Mouse (Mus musculus): ENCODE data around the gene Bst2. TPM values are rescaled to one million over a fixed set of nuclear protein-coding genes. Genes with fewer than 3 reads are reported as not detected.
"Not testable (repeated sequence)": the region's sequence is repeated elsewhere in the genome, so short reads cannot be mapped to it uniquely, and the experiment has no call there.

The Bst2 gene
- polyA plus RNA-seq, 1 experiment from 2014 or later, result 11.8 TPM

DNA sequence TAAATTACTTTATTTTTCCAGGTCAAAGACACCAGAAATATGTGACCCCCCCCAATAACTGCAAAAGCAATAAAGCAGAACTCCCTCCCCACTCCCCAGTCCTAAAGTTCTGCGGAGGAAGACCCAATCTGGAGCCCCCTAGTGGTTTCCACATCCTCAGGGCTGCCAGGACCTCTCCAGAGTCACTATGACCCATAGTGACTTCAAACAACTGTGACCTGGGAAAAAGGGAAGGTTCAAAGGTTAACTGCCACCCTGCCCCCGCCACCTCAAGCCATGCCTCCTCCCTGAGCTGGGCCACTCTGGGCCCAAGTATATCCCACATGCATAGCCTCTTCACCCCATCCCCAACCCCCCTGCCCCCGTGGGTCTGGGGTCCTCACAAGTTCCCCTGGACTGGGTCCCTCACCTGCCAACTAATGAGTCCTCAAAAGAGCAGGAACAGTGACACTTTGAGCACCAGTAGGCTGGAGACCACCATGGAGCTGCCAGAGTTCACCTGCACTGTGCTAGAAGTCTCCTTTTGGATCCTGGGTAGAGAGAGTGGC, 2.9 kb downstream of the Bst2 start:
- ATAC-seq (replicated peaks; ENCODE audit: low FRiP score, low TSS enrichment, low read depth) (no peak), DNase-seq (ENCODE audit: low spot score) (no peak)
- Histone ChIP-seq H3K9ac (ENCODE audit: low read length) (no peak overlapping the region), H3K4me2 (ENCODE audit: low read length) (no peak overlapping the region), H3K27me3 (replicated peaks; ENCODE audit: control insufficient read depth, insufficient read depth, low read length) (0 out of 2 replicates have a peak, but pooled peaks cover 3% of the 10 kb centered on the region), H3K27ac (ENCODE audit: low read depth) (no peak overlapping the region), H3K4me1 (replicated peaks; ENCODE audit: control insufficient read depth, insufficient read depth, low read length) (peaks cover 5% of the 10 kb centered on the region), H3K9me3 (ENCODE audit: control insufficient read depth, low read length) (no peaks in the 10 kb centered on the region), H3K36me3 (ENCODE audit: control insufficient read depth, insufficient read depth, low read length) (no peaks in the 10 kb centered on the region), H3K4me3 (ENCODE audit: low read depth, low read length) (no peak overlapping the region)
- WGBS, result 33% methylated on average over 3 of the region's 3 CpGs

DNA sequence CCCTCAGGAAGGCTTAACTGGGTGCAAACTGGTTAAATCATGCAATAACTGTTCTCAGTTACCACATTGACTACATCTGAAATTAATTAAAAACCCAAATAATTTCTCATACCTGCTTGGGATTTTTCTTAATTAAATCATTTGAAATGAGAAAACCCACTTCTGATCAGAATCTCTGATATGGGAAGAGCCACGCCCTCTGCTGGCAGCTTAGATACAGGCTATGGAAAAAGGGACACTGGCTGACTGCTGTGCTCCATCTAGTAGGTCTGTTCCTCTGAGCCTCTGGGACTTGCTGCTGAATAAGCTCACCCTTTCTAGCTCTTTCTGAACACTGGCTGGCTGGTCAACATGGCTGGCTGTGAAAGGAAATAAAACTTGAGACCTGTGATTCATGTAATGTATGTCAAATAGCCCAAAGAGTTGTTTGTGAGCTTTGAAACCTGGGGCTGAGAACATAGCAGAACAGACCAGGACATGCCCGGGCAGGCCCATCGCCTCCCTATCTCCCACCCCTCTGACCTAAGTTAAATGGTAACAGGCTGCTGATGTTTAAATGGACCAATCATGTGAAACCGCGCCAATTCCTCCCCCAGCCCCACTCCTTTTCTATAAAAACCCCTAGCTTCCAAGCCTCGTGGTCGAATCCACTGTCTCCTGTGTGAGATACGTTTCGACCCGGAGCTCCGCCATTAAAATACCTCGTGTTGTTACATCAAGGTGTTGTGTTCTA, 6.4 kb downstream of the Bst2 start:
- WGBS, result 72% methylated on average over 5 of the region's 12 CpGs
- DNase-seq (ENCODE audit: low spot score), result not testable (repeated sequence)
- peaks cover 14% of the 10 kb centered on the region for H3K27me3 ChIP-seq (replicated peaks; ENCODE audit: control insufficient read depth, insufficient read depth, low read length)

DNA sequence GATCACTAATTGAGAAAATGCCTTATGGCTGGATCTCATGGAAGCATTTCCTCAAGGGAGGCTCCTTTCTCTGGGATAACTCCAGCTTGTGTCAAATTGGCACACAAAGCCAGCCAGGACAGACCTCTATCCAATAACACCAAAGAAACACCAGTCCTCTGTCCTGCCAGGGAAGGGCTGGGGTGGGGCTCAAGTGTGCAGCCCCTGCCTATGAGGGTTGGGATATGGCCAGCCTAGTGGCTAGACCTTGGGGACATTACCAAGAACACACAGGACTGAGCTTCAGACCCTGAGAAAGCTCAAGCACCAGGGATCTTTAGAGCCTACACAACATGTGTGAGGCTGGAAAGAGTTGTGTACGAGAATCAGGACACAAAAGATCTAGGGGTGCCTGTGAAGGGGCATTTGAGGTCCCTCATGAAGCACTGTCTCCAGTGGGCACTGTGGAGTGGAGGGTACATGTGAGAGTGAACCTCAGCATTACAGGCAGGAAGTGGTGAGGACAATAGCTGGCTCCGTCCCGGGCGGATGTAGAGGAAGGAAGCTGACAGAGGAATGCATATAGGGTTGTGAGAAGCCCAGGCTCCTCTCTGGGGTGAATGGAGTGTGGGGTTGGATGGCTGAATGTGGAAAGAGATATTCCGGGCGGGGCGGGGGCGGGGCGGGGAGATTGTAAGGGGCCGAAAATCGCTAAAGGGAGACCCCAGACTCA, 8.7 kb downstream of the Bst2 start:
- DNase-seq (ENCODE audit: low spot score) (no peak), ATAC-seq (replicated peaks; ENCODE audit: low FRiP score, low TSS enrichment, low read depth) (no peak)
- WGBS, result 78% methylated on average over 11 of the region's 11 CpGs
- Histone ChIP-seq H3K4me3 (ENCODE audit: low read depth, low read length) (no peak overlapping the region), H3K9me3 (ENCODE audit: control insufficient read depth, low read length) (no peaks in the 10 kb centered on the region), H3K4me2 (ENCODE audit: low read length) (no peak overlapping the region), H3K9ac (ENCODE audit: low read length) (no peak overlapping the region), H3K36me3 (ENCODE audit: control insufficient read depth, insufficient read depth, low read length) (no peaks in the 10 kb centered on the region), H3K27ac (ENCODE audit: low read depth) (peak overlapping the region; percentile 57), H3K27me3 (replicated peaks; ENCODE audit: control insufficient read depth, insufficient read depth, low read length) (peaks cover 30% of the 10 kb centered on the region), H3K4me1 (replicated peaks; ENCODE audit: control insufficient read depth, insufficient read depth, low read length) (0 out of 2 replicates have a peak, but pooled peaks cover 2% of the 10 kb centered on the region)

More for the DNA sequence above, 6.4 kb downstream of the Bst2 start:
- not testable (repeated sequence) for H3K4me1 ChIP-seq (replicated peaks; ENCODE audit: control insufficient read depth, insufficient read depth, low read length); H3K36me3 ChIP-seq (ENCODE audit: control insufficient read depth, insufficient read depth, low read length); H3K27ac ChIP-seq (ENCODE audit: low read depth); ATAC-seq (replicated peaks; ENCODE audit: low FRiP score, low TSS enrichment, low read depth); H3K4me2 ChIP-seq (ENCODE audit: low read length); H3K4me3 ChIP-seq (ENCODE audit: low read depth, low read length); H3K9me3 ChIP-seq (ENCODE audit: control insufficient read depth, low read length); H3K9ac ChIP-seq (ENCODE audit: low read length)

DNA sequence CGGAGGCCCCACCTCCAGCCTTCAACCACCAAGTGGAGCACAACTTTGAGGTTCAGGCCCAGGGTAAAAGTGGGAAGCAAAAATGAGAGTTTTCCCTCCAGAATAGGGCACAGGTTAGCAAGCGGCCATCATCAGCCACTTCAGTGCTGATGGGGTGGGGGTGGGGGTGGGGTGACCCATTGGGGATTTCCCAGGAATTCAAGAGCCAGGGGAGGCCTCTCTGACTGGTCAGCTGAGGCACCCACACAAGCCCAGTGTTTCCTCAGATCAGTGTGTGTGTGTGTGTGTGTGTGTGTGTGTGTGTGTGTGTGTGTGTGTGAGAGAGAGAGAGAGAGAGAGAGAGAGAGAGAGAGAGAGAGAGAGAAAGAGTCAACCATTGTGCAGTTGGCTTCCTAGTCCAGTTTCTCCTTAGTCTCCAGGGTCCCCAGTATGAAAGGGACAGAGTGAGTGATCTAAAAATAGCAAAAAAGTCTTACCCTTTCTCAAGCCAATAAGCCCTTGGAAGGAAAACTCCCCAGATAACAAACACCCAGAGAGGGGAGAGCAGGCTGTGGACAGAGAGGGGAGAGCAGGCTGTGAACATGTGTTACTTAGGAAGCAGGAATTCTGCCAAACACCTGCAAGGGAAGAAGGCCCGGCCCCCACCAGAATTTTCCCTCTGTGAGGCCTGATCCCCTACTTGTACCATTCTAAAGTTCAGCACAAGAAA, 9.9 kb downstream of the Bst2 start:
- DNase-seq (ENCODE audit: low spot score) (no peak), ATAC-seq (replicated peaks; ENCODE audit: low FRiP score, low TSS enrichment, low read depth) (no peak)
- Histone ChIP-seq H3K4me3 (ENCODE audit: low read depth, low read length) (no peak overlapping the region), H3K4me2 (ENCODE audit: low read length) (no peak overlapping the region), H3K27ac (ENCODE audit: low read depth) (no peak overlapping the region), H3K27me3 (replicated peaks; ENCODE audit: control insufficient read depth, insufficient read depth, low read length) (peaks cover 27% of the 10 kb centered on the region), H3K4me1 (replicated peaks; ENCODE audit: control insufficient read depth, insufficient read depth, low read length) (0 out of 2 replicates have a peak, but pooled peaks cover 2% of the 10 kb centered on the region), H3K36me3 (ENCODE audit: control insufficient read depth, insufficient read depth, low read length) (no peaks in the 10 kb centered on the region), H3K9me3 (ENCODE audit: control insufficient read depth, low read length) (no peaks in the 10 kb centered on the region), H3K9ac (ENCODE audit: low read length) (no peak overlapping the region)
- WGBS, result 65% methylated on average over 3 of the region's 3 CpGs

DNA sequence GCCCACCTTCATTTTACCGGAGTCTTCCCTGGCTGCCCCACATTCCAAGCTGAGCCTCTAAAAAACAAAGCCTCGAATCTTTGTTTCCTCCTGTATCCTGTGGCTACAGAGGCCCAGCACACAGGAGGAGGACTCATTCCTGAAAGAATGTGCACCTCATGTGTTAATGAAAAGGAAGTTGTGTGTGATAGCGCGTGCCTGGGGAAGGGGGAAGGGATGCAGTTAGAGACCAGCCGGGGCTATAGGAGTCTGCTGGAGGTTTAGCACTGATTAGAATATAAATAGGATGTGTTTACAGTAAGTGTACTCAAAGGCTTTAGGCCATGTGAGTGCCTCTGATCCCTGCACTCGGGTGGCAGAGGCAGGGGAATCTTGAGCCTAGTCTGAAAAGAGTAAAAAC, 11.0 kb downstream of the Bst2 start:
- DNase-seq (ENCODE audit: low spot score) (no peak), ATAC-seq (replicated peaks; ENCODE audit: low FRiP score, low TSS enrichment, low read depth) (no peak)
- Histone ChIP-seq H3K36me3 (ENCODE audit: control insufficient read depth, insufficient read depth, low read length) (no peaks in the 10 kb centered on the region), H3K4me2 (ENCODE audit: low read length) (no peak overlapping the region), H3K4me1 (replicated peaks; ENCODE audit: control insufficient read depth, insufficient read depth, low read length) (0 out of 2 replicates have a peak, but pooled peaks cover 7% of the 10 kb centered on the region), H3K9ac (ENCODE audit: low read length) (no peak overlapping the region), H3K27ac (ENCODE audit: low read depth) (peak overlapping the region; percentile 3; the same call in 1 of the 2 replicates), H3K4me3 (ENCODE audit: low read depth, low read length) (no peak overlapping the region), H3K9me3 (ENCODE audit: control insufficient read depth, low read length) (no peaks in the 10 kb centered on the region), H3K27me3 (replicated peaks; ENCODE audit: control insufficient read depth, insufficient read depth, low read length) (peaks cover 27% of the 10 kb centered on the region)
- 15% methylated on average over 6 of the region's 6 CpGs for WGBS

DNA sequence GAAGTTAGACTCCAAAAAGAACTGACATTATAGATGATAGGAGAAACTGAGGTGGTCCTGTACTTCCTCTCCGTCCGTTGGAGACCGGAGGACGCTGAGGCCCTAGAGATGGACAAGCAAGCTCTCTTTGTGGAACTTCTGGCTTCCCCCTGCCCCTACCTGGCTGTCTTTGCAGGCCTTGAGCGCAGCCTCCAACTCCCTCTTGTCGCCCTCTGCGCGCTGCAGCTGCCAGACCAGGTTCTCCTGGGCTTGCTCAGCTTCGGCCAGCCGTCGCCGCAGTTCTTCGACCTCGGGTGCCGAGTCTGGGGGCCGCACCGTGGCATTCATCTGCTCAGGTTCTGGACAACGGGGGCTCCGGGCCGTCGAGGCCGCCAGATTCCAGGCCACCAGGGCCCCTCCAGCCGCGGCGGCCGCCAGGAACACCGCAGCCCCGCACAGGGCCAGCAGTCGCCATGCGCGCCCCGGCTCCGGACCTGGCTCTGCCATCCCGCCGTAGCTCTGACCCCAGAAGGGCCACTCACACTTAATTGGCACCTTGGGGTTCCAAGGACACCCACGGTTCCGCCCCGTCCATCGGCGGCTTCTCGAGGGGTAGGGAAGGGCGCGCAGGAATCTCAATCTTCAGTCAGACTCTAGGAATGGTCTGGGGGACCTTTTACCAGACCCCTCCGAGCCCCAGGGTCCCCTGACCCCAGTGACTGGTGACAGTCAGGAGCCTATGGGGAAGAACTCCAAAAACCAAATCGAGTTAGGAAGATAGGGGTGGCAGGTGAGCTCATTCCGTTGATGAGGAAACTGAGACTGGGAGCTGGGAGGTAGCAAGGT, 11.8 kb downstream of the Bst2 start, which contains the start of gene Ccdc194:
Gene Ccdc194 (minus strand): TSS at position 486 of the 825 bp plus-strand sequence.
- Histone ChIP-seq H3K36me3 (ENCODE audit: control insufficient read depth, insufficient read depth, low read length) (no peaks in the 10 kb centered on the region), H3K27me3 (replicated peaks; ENCODE audit: control insufficient read depth, insufficient read depth, low read length) (peaks cover 29% of the 10 kb centered on the region), H3K9me3 (ENCODE audit: control insufficient read depth, low read length) (no peaks in the 10 kb centered on the region), H3K4me2 (ENCODE audit: low read length) (peak within 1 kb of the TSS; percentile 33), H3K27ac (ENCODE audit: low read depth) (peak within 1 kb of the TSS; percentile 3; the same call in 1 of the 2 replicates), H3K4me1 (replicated peaks; ENCODE audit: control insufficient read depth, insufficient read depth, low read length) (0 out of 2 replicates have a peak, but pooled peaks cover 8% of the 10 kb centered on the region), H3K9ac (ENCODE audit: low read length) (no peak within 1 kb of the TSS), H3K4me3 (ENCODE audit: low read depth, low read length) (peak within 1 kb of the TSS; percentile 15; the same call in 1 of the 2 replicates)
- DNase-seq (ENCODE audit: low spot score) (no peak), ATAC-seq (replicated peaks; ENCODE audit: low FRiP score, low TSS enrichment, low read depth) (no peak)
- 12% methylated on average over 44 of the region's 46 CpGs for WGBS

DNA sequence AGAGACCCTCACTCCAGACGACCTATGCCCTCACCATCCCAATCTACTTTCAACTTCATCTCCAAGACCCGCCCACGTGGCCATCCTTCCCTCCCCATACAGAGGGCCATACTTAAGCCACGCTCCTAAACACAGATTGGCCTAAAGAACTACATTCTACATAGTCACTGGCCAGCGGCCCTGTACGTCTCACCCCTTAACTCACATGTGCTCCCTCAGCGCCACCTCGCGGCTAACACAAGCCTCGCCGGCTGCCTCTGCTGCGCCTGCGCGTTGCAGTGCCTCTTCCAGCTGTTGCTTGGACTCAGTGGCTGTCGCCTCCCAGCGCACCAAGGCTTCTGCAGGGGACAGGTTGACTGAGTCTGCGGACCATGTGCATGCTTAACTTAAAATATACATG, 15.6 kb downstream of the Bst2 start:
- Histone ChIP-seq H3K4me1 (replicated peaks; ENCODE audit: control insufficient read depth, insufficient read depth, low read length) (0 out of 2 replicates have a peak, but pooled peaks cover 8% of the 10 kb centered on the region), H3K4me3 (ENCODE audit: low read depth, low read length) (no peak overlapping the region), H3K9ac (ENCODE audit: low read length) (no peak overlapping the region), H3K27me3 (replicated peaks; ENCODE audit: control insufficient read depth, insufficient read depth, low read length) (peaks cover 25% of the 10 kb centered on the region), H3K4me2 (ENCODE audit: low read length) (no peak overlapping the region; the same call in 1 of the 2 replicates), H3K9me3 (ENCODE audit: control insufficient read depth, low read length) (no peaks in the 10 kb centered on the region), H3K27ac (ENCODE audit: low read depth) (no peak overlapping the region), H3K36me3 (ENCODE audit: control insufficient read depth, insufficient read depth, low read length) (no peaks in the 10 kb centered on the region)
- ATAC-seq (replicated peaks; ENCODE audit: low FRiP score, low TSS enrichment, low read depth), result peak; percentile 73
- peak; percentile 97 for DNase-seq (ENCODE audit: low spot score)
- 5% methylated on average over 17 of the region's 17 CpGs for WGBS

Measured in intestine, embryonic 14.5 days (tissue).